Mouse (Mus musculus): ENCODE results near the gene Pik3r6. TPM values are rescaled to one million over a fixed set of nuclear protein-coding genes. Genes with fewer than 3 reads are reported as not detected.

The Pik3r6 gene
- total and polyA plus RNA-seq, 3 experiments, result 0.42 to 1.5 TPM; not detected in 1

GRCm38 (mm10) chr11:68520439-68520838 is 17.6 kb downstream of the Pik3r6 start:
- Histone ChIP-seq H3K79me2 (ENCODE audit: control insufficient read depth, insufficient read depth, low read length, poor library complexity) (no peaks in the 10 kb centered on the region), H3K4me1 (ENCODE audit: control insufficient read depth in 1 of 2, insufficient read depth in 2 of 2, low read length in 2 of 2) (peaks cover 5 to 27% of the 10 kb centered on the region in 2 experiments), H3K9ac (ENCODE audit: control insufficient read depth, low read depth, low read length, poor library complexity, severe bottlenecking) (no peak overlapping the region), H3K9me3 (replicated peaks; ENCODE audit: insufficient read depth, low read length) (no peaks in the 10 kb centered on the region), H3K27me3 (ENCODE audit: control insufficient read depth in 1 of 2, insufficient read depth in 2 of 2, low read length in 2 of 2) (0 out of 4 replicates have a peak, but pooled peaks cover 1% of the 10 kb centered on the region in 2 experiments), H3K27ac (ENCODE audit: control insufficient read depth, low read depth, low read length) (no peak overlapping the region), H3K4me3 (ENCODE audit: control insufficient read depth in 1 of 2, insufficient read depth in 1 of 2, low read depth in 2 of 2, low read length in 2 of 2) (no peak overlapping the region), H3K36me3 (ENCODE audit: control insufficient read depth in 1 of 2, insufficient read depth in 2 of 2, low read length in 2 of 2) (peaks cover 0 to 28% of the 10 kb centered on the region in 2 experiments; a peak in 2 of 4 replicates)
- peak; percentile 33 for DNase-seq (ENCODE audit: low read depth, low spot score)
- TF ChIP-seq HCFC1 (IDR thresholded peaks at IDR 0.05; ENCODE audit: low read depth, low read length) (peak; percentile 85), USF1 (IDR thresholded peaks at IDR 0.05; ENCODE audit: low read depth, low read length) (no peak)

- peak; percentile 67; the same call in 1 of the 2 replicates for TF ChIP-seq ETS1 (IDR thresholded peaks at IDR 0.05; ENCODE audit: low read depth, low read length)
- TF ChIP-seq MXI1 (IDR thresholded peaks at IDR 0.05; ENCODE audit: low read depth, low read length), result peak; percentile 66
- peak; percentile 75 for TF ChIP-seq GATA1 (IDR thresholded peaks at IDR 0.05; ENCODE audit: low read depth, low read length)
- no peak for TF ChIP-seq TAL1 (IDR thresholded peaks at IDR 0.05; ENCODE audit: low read length)
- no peak for TF ChIP-seq JUND (IDR thresholded peaks at IDR 0.05; ENCODE audit: low read depth, low read length)
- peak; percentile 91 for TF ChIP-seq MAZ (IDR thresholded peaks at IDR 0.05; ENCODE audit: low read depth, low read length)
- peak; percentile 41; the same call in 1 of the 2 replicates for TF ChIP-seq TCF12 (IDR thresholded peaks at IDR 0.05; ENCODE audit: low read depth, low read length)
- TF ChIP-seq ZKSCAN1 (IDR thresholded peaks at IDR 0.05; ENCODE audit: low read depth, low read length), result no peak
- no peak for TF ChIP-seq GABPA (IDR thresholded peaks at IDR 0.05; ENCODE audit: low read depth, low read length)
- TF ChIP-seq ZNF384 (IDR thresholded peaks at IDR 0.05; ENCODE audit: low read depth, low read length), result no peak
- no peak for TF ChIP-seq MYB (IDR thresholded peaks at IDR 0.05; ENCODE audit: low read depth, low read length)
- peak; percentile 15; the same call in 1 of the 2 replicates for TF ChIP-seq TBP (IDR thresholded peaks at IDR 0.05; ENCODE audit: low read depth, low read length)
- peak; percentile 81 for TF ChIP-seq SIN3A (IDR thresholded peaks at IDR 0.05; ENCODE audit: low read length)
- TF ChIP-seq POLR2AphosphoS2 (IDR thresholded peaks at IDR 0.05; ENCODE audit: low read length), result no peak
- TF ChIP-seq MAX (IDR thresholded peaks at IDR 0.05; ENCODE audit: low read length), result peak; percentile 56; the same call in 1 of the 2 replicates
- peak; percentile 68; the same call in 1 of the 2 replicates for TF ChIP-seq MYC (IDR thresholded peaks at IDR 0.05; ENCODE audit: low read depth, low read length)
- peak; percentile 13 for TF ChIP-seq SMC3 (IDR thresholded peaks at IDR 0.05; ENCODE audit: low read depth, low read length)
- TF ChIP-seq EP300 (IDR thresholded peaks at IDR 0.05; ENCODE audit: low read depth in 1 of 2, low read length in 2 of 2), result peak; percentile 72
- TF ChIP-seq E2F4 (IDR thresholded peaks at IDR 0.05; ENCODE audit: borderline replicate concordance, low read depth, low read length), result no peak
- peak in 2 of 3 experiments; percentile 25 to 48; a peak in 3 of 6 replicates for TF ChIP-seq CTCF (IDR thresholded peaks at IDR 0.05 in 2 of 3, conservative IDR thresholded peaks at IDR 0.05 in 1 of 3; ENCODE audit: control insufficient read depth in 1 of 3, insufficient read depth in 1 of 3, low read depth in 2 of 3, low read length in 3 of 3, poor library complexity in 1 of 3, severe bottlenecking in 1 of 3)
- TF ChIP-seq RCOR1 (IDR thresholded peaks at IDR 0.05; ENCODE audit: low read depth, low read length), result peak; percentile 90
- no peak for TF ChIP-seq MEF2A (IDR thresholded peaks at IDR 0.05; ENCODE audit: extremely low read depth, insufficient replicate concordance, low read depth, low read length, poor library complexity, severe bottlenecking)
- TF ChIP-seq BHLHE40 (IDR thresholded peaks at IDR 0.05; ENCODE audit: borderline replicate concordance, low read depth, low read length), result peak; percentile 60; the same call in 1 of the 2 replicates
- TF ChIP-seq ELF1 (IDR thresholded peaks at IDR 0.05; ENCODE audit: low read depth, low read length), result no peak
- TF ChIP-seq CHD2 (IDR thresholded peaks at IDR 0.05; ENCODE audit: low read length), result peak; percentile 89
- TF ChIP-seq HCFC1 (IDR thresholded peaks at IDR 0.05; ENCODE audit: low read depth, low read length), result peak; percentile 61
- H3K9me3 ChIP-seq (replicated peaks; ENCODE audit: insufficient read depth, low read length), result no peaks in the 10 kb centered on the region
- H3K36me3 ChIP-seq (ENCODE audit: control insufficient read depth in 1 of 2, insufficient read depth in 2 of 2, low read length in 2 of 2), result peaks cover 0 to 28% of the 10 kb centered on the region in 2 experiments; a peak in 2 of 4 replicates
- H3K27ac ChIP-seq (ENCODE audit: control insufficient read depth, low read depth, low read length), result peak overlapping the region; percentile 35
- H3K27me3 ChIP-seq (ENCODE audit: control insufficient read depth in 1 of 2, insufficient read depth in 2 of 2, low read length in 2 of 2), result peaks cover 1% of the 10 kb centered on the region in 2 experiments; a peak in 1 of 4 replicates
- H3K79me2 ChIP-seq (ENCODE audit: control insufficient read depth, insufficient read depth, low read length, poor library complexity), result no peaks in the 10 kb centered on the region
- peaks cover 5 to 27% of the 10 kb centered on the region in 2 experiments for H3K4me1 ChIP-seq (ENCODE audit: control insufficient read depth in 1 of 2, insufficient read depth in 2 of 2, low read length in 2 of 2)
- peak overlapping the region; percentile 15; the same call in 1 of the 2 replicates for H3K9ac ChIP-seq (ENCODE audit: control insufficient read depth, low read depth, low read length, poor library complexity, severe bottlenecking)
- DNase-seq (ENCODE audit: low read depth, low spot score), result peak; percentile 90
- H3K4me3 ChIP-seq (ENCODE audit: control insufficient read depth in 1 of 2, insufficient read depth in 1 of 2, low read depth in 2 of 2, low read length in 2 of 2), result no peak overlapping the region
These were observed 18.5 kb downstream of the Pik3r6 start for GRCm38 (mm10) chr11:68521352-68521751.
